Mouse (Mus musculus) C2C12 (cell line): ENCODE results near the gene Sun1.

Experiments
- CTCF ChIP-seq: IDR thresholded peaks from one replicate; pipeline ENCODE4 v1.5.1; 2011; ENCODE audit not compliant: control insufficient read depth, insufficient read depth, insufficient read length
- FOSL1 ChIP-seq: IDR thresholded peaks from one replicate; pipeline ENCODE4 v1.8.0; 2011; ENCODE audit warnings: mild to moderate bottlenecking, low read length; ENCODE audit not compliant: poor library complexity, insufficient read depth, severe bottlenecking
- MAX ChIP-seq: IDR thresholded peaks from one replicate; pipeline ENCODE4 v1.6.1; 2011; ENCODE audit warnings: mild to moderate bottlenecking, control low read depth
- MYOD1 ChIP-seq: IDR thresholded peaks from one replicate; pipeline ENCODE4 v1.6.1; 2011; ENCODE audit warnings: low read depth; ENCODE audit not compliant: control insufficient read depth, insufficient read length
- MYOG ChIP-seq: IDR thresholded peaks from one replicate; pipeline ENCODE4 v1.6.1; 2011; ENCODE audit not compliant: control insufficient read depth, insufficient read length; ENCODE audit errors: extremely low read depth
- USF1 ChIP-seq: IDR thresholded peaks from one replicate; pipeline ENCODE4 v1.6.1; 2011; ENCODE audit warnings: low read depth, mild to moderate bottlenecking, control low read depth, moderate library complexity

DNA sequence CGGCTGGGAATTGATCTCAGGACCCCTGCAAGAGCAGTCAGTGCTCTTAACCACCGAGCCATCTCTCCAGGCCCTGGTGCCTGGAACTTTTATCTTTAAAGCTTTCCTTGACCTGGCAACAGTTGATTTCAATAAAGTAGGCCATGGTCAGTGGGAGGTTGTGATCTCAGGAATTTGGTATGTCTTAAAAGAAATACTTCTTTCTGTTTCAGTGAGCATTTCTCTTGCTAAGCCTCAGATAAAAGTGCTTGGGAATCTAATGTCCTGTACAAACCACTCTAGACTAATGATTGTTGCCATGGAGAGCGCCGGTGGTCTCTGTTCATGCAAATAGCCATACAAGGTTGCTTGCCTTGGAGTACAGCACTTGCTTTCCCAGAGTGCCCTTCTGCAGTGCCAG, 57.4 kb downstream of the Sun1 start:
- no peak for TF ChIP-seq CTCF
- TF ChIP-seq MAX = no peak
- no peak for TF ChIP-seq USF1
- TF ChIP-seq MYOG = no peak
- no peak for TF ChIP-seq MYOD1
- TF ChIP-seq FOSL1 = no peak
